Mouse (Mus musculus) forebrain, embryonic 14.5 days (tissue): ENCODE data around the gene Myl12a. TPM values are rescaled to one million over a fixed set of nuclear protein-coding genes. Genes with fewer than 3 reads are reported as not detected.
A peak's percentile ranks its signal among the peaks of the same experiment; 100 is the strongest.

Source experiments
- ATAC-seq: fragments of 200-750 bp; cut with Nextera tagmentation; 2 replicates; pipeline ENCODE4 v1.8.0; 2017; ENCODE audit warnings: mild to moderate bottlenecking, moderate library complexity
- DNase-seq: peaks from one replicate; pipeline ENCODE4 v3.0.0-alpha.2; 2015; ENCODE audit warnings: low spot score
- H3K27ac ChIP-seq: fragments of 300-500 bp; sonication (generic); 2 replicates; pipeline ENCODE4 v1.5.1; 2014; ENCODE audit warnings: low read depth, mild to moderate bottlenecking, control low read depth, low read length, moderate library complexity
- H3K27me3 ChIP-seq: fragments of 300-500 bp; sonication (generic); replicated peaks from 2 replicates; pipeline ENCODE4 v1.6.1; 2014; ENCODE audit warnings: low read length, control low read depth, mixed read lengths; ENCODE audit not compliant: control insufficient read depth, insufficient read depth
- H3K36me3 ChIP-seq: fragments of 300-500 bp; sonication (generic); 2 replicates; pipeline ENCODE4 v1.6.1; 2014; ENCODE audit warnings: low read length, control low read depth; ENCODE audit not compliant: control insufficient read depth, insufficient read depth
- H3K4me1 ChIP-seq: fragments of 300-500 bp; sonication (generic); 2 replicates; pipeline ENCODE4 v1.6.1; 2014; ENCODE audit warnings: antibody characterized with exemption, low read length, control low read depth; ENCODE audit not compliant: control insufficient read depth, insufficient read depth
- H3K4me2 ChIP-seq: fragments of 300-500 bp; sonication (generic); 2 replicates; pipeline ENCODE4 v1.6.1; 2014; ENCODE audit warnings: mild to moderate bottlenecking, control low read depth, low read length
- H3K4me3 ChIP-seq: fragments of 300-500 bp; sonication (generic); 2 replicates; pipeline ENCODE4 v1.5.1; 2014; ENCODE audit warnings: low read depth, low read length, control low read depth
- H3K9ac ChIP-seq: fragments of 300-500 bp; sonication (generic); 2 replicates; pipeline ENCODE4 v1.6.1; 2014; ENCODE audit warnings: mild to moderate bottlenecking, low read length, control low read depth, moderate library complexity
- H3K9me3 ChIP-seq: fragments of 300-500 bp; sonication (generic); replicated peaks from 2 replicates; pipeline ENCODE4 v1.6.1; 2016; ENCODE audit warnings: low read length, control low read depth, mixed read lengths; ENCODE audit not compliant: control insufficient read depth
- WGBS: fragments of 180-500 bp; shearing (Covaris S2); extraction: QIAGEN DNeasy Blood & Tissue Kit; methylation state at CpG from one replicate; pipeline ENCODE4 v1.1.7; 2014; 5-methylcytosine and 5-hydroxymethylcytosine counted together
- polyA plus RNA-seq: library from polyadenylated mRNA; unstranded; fragments of >200 nt; fragmentation: Nextera tagmentation; extraction: Ambion mirVana; gene quantifications from 2 replicates; pipeline ENCODE4 v1.2.1, GENCODE M21; 2014

Myl12a gene
- polyA plus RNA-seq, 1 experiment from 2014 or later: 158 TPM

- H3K9me3 ChIP-seq: no peaks in the 10 kb centered on the region
- H3K27ac ChIP-seq: no peak overlapping the region
- no peak for DNase-seq
- H3K4me2 ChIP-seq: no peak overlapping the region
- no peaks in the 10 kb centered on the region for H3K36me3 ChIP-seq
- 0 out of 2 replicates have a peak, but pooled peaks cover 3% of the 10 kb centered on the region for H3K4me1 ChIP-seq
- H3K9ac ChIP-seq: no peak overlapping the region
- WGBS: 92% methylated on average over 10 of the region's 10 CpGs
- H3K27me3 ChIP-seq: no peaks in the 10 kb centered on the region
- no peak overlapping the region for H3K4me3 ChIP-seq
- no peak for ATAC-seq
These were observed 1.7 kb upstream of the Myl12a start for GRCm38 (mm10) chr17:71004186-71004960.

GRCm38 (mm10) chr17:71003721-71004120 is 1.0 kb upstream of the Myl12a start:
- no peaks in the 10 kb centered on the region for H3K27me3 ChIP-seq
- H3K4me3 ChIP-seq: no peak overlapping the region
- DNase-seq (no peak), ATAC-seq (no peak)
- no peak overlapping the region for H3K27ac ChIP-seq
- H3K4me2 ChIP-seq: no peak overlapping the region
- no peak overlapping the region for H3K9ac ChIP-seq
- 0 out of 2 replicates have a peak, but pooled peaks cover 3% of the 10 kb centered on the region for H3K4me1 ChIP-seq
- H3K36me3 ChIP-seq: no peaks in the 10 kb centered on the region
- H3K9me3 ChIP-seq: no peaks in the 10 kb centered on the region
- 93% methylated on average over 2 of the region's 2 CpGs for WGBS

GRCm38 (mm10) chr17:71003112-71003511 is 434 bp upstream of the Myl12a start:
- H3K36me3 ChIP-seq: no peaks in the 10 kb centered on the region
- no peak overlapping the region for H3K27ac ChIP-seq
- no peak overlapping the region for H3K9ac ChIP-seq
- no peaks in the 10 kb centered on the region for H3K27me3 ChIP-seq
- WGBS: 63% methylated on average over 4 of the region's 4 CpGs
- no peak overlapping the region for H3K4me3 ChIP-seq
- peak overlapping the region; percentile 74 for H3K4me2 ChIP-seq
- 0 out of 2 replicates have a peak, but pooled peaks cover 3% of the 10 kb centered on the region for H3K4me1 ChIP-seq
- ATAC-seq (no peak), DNase-seq (no peak)
- H3K9me3 ChIP-seq: no peaks in the 10 kb centered on the region

- no peaks in the 10 kb centered on the region for H3K36me3 ChIP-seq
- H3K27ac ChIP-seq: peak within 1 kb of the TSS; percentile 95
- under 1% methylated on average over 57 of the region's 65 CpGs for WGBS
- H3K27me3 ChIP-seq: no peaks in the 10 kb centered on the region
- peak within 1 kb of the TSS; percentile 79 for H3K9ac ChIP-seq
- no peaks in the 10 kb centered on the region for H3K9me3 ChIP-seq
- H3K4me1 ChIP-seq: 0 out of 2 replicates have a peak, but pooled peaks cover 3% of the 10 kb centered on the region
- H3K4me2 ChIP-seq: peak within 1 kb of the TSS; percentile 74
- H3K4me3 ChIP-seq: peak within 1 kb of the TSS; percentile 88
- ATAC-seq (peak; percentile 96), DNase-seq (peak; percentile 97)
These were observed 466 bp downstream of the Myl12a start, which contains the start of gene Myom1 for GRCm38 (mm10) chr17:71002081-71002743. Myom1 (plus strand) TSS chr17:71002633.

- DNase-seq: peak; percentile 44
- H3K9ac ChIP-seq: peak overlapping the region; percentile 79
- H3K27me3 ChIP-seq: no peaks in the 10 kb centered on the region
- peak; percentile 60 for ATAC-seq
- H3K4me1 ChIP-seq: 0 out of 2 replicates have a peak, but pooled peaks cover 3% of the 10 kb centered on the region
- H3K36me3 ChIP-seq: no peaks in the 10 kb centered on the region
- H3K4me2 ChIP-seq: peak overlapping the region; percentile 74
- H3K27ac ChIP-seq: peak overlapping the region; percentile 95
- peak overlapping the region; percentile 88 for H3K4me3 ChIP-seq
- WGBS: under 1% methylated on average over 38 of the region's 43 CpGs
- no peaks in the 10 kb centered on the region for H3K9me3 ChIP-seq
These were observed 988 bp downstream of the Myl12a start for GRCm38 (mm10) chr17:71001699-71002080.

GRCm38 (mm10) chr17:71001067-71001466 is 1.6 kb downstream of the Myl12a start:
- Histone ChIP-seq H3K9ac (peak overlapping the region; percentile 79), H3K4me3 (peak overlapping the region; percentile 88), H3K27ac (no peak overlapping the region), H3K9me3 (no peaks in the 10 kb centered on the region), H3K4me2 (peak overlapping the region; percentile 74), H3K27me3 (no peaks in the 10 kb centered on the region), H3K36me3 (peaks cover 5% of the 10 kb centered on the region; the same call in 1 of the 2 replicates), H3K4me1 (0 out of 2 replicates have a peak, but pooled peaks cover 3% of the 10 kb centered on the region)
- whole genome bisulfite sequencing: 15% methylated on average over 6 of the region's 6 CpGs
- DNase-seq (no peak), ATAC-seq (no peak)

GRCm38 (mm10) chr17:71000255-71000654 is 2.4 kb downstream of the Myl12a start:
- H3K36me3 ChIP-seq: peaks cover 12% of the 10 kb centered on the region; the same call in 1 of the 2 replicates
- no peak overlapping the region for H3K27ac ChIP-seq
- no peak for ATAC-seq
- peak overlapping the region; percentile 25 for H3K4me2 ChIP-seq
- DNase-seq: no peak
- WGBS: 76% methylated on average over 2 of the region's 2 CpGs
- H3K4me1 ChIP-seq: 0 out of 2 replicates have a peak, but pooled peaks cover 3% of the 10 kb centered on the region
- no peaks in the 10 kb centered on the region for H3K27me3 ChIP-seq
- no peak overlapping the region for H3K9ac ChIP-seq
- H3K9me3 ChIP-seq: no peaks in the 10 kb centered on the region
- H3K4me3 ChIP-seq: no peak overlapping the region

- Histone ChIP-seq H3K4me1 (0 out of 2 replicates have a peak, but pooled peaks cover 3% of the 10 kb centered on the region), H3K27me3 (no peaks in the 10 kb centered on the region), H3K9me3 (no peaks in the 10 kb centered on the region), H3K4me3 (no peak overlapping the region), H3K36me3 (peaks cover 17% of the 10 kb centered on the region), H3K27ac (no peak overlapping the region), H3K9ac (no peak overlapping the region), H3K4me2 (no peak overlapping the region)
- 69% methylated on average over 5 of the region's 5 CpGs for WGBS
- no peak for DNase-seq
- ATAC-seq: no peak
These were observed 3.5 kb downstream of the Myl12a start for GRCm38 (mm10) chr17:70999187-70999586.
